Mouse (Mus musculus) c-Kit-positive CD71-positive TER-119-negative erythroid progenitor cells, embryonic 14.5 days (primary cell): ENCODE data around the gene Ank.

ENCODE experiments used
- DNase-seq: peaks from one replicate; pipeline ENCODE4 v3.0.0-alpha.2; 2013; ENCODE audit warnings: low read depth

The Ank gene

GRCm38 (mm10) chr15:27641171-27641570 is 174.7 kb downstream of the Ank start:
- no peak for DNase-seq

DNA sequence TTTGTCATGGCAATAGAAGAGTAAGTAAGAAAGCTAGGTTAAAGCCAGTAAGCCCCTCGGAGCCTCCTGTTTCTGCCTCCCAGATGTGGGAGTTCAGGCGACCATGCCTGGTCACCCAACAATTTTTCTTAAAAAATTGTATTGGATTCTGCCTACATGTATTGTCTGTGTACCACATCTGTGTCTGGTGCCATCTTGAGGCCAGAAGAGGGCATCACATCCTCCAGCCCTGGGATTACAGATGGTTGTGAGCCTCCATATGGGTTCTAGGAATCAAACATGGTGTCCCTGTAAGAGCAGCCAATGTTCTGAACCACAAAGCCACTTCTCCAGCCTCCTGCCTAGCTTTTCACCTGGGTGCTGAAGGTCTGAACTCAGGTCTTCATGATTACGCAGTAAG is 176.4 kb downstream of the Ank start:
- DNase-seq: no peak
